Mouse (Mus musculus) liver, embryonic 14.5 days (tissue): ENCODE data around the gene Fip1l1. TPM values are rescaled to one million over a fixed set of nuclear protein-coding genes. Genes with fewer than 3 reads are reported as not detected.
A peak's percentile ranks its signal among the peaks of the same experiment; 100 is the strongest.

ENCODE experiments used
- ATAC-seq: fragments of 200-750 bp; cut with Nextera tagmentation; 2 replicates; pipeline ENCODE4 v1.8.0; 2017; ENCODE audit warnings: moderate number of reproducible peaks, mild to moderate bottlenecking, moderate library complexity; ENCODE audit not compliant: insufficient read depth
- DNase-seq, 3 experiments: peaks; one replicate each; pipeline ENCODE4 v3.0.0-alpha.2; 2012 to 2013; ENCODE audit warnings: low read depth in 3 of 3, low spot score in 3 of 3
- H3K27ac ChIP-seq: fragments of 300-500 bp; sonication (generic); 2 replicates; pipeline ENCODE4 v1.5.1; 2014; ENCODE audit warnings: moderate library complexity, mild to moderate bottlenecking, control low read depth, inconsistent platforms
- H3K27me3 ChIP-seq: fragments of 300-500 bp; sonication (generic); 2 replicates; pipeline ENCODE4 v1.6.1; 2014; ENCODE audit warnings: mild to moderate bottlenecking, low read length, moderate library complexity; ENCODE audit not compliant: control insufficient read depth, insufficient read depth
- H3K36me3 ChIP-seq: fragments of 300-500 bp; sonication (generic); replicated peaks from 2 replicates; pipeline ENCODE4 v1.6.1; 2014; ENCODE audit warnings: low read depth; ENCODE audit not compliant: control insufficient read depth, insufficient read depth
- H3K4me1 ChIP-seq, 2 experiments: fragments of 200-500 bp in 1 of 2; fragments of 300-500 bp in 1 of 2; sonication (generic) in 1 of 2; replicated peaks; 2 replicates each; pipeline ENCODE4 v1.6.1; 2012 to 2014; ENCODE audit warnings: antibody characterized with exemption in 1 of 2, inconsistent platforms in 1 of 2, low read length in 1 of 2; ENCODE audit not compliant: control insufficient read depth in 2 of 2, insufficient read depth in 2 of 2
- H3K4me2 ChIP-seq: fragments of 300-500 bp; sonication (generic); 2 replicates; pipeline ENCODE4 v1.6.1; 2014; ENCODE audit warnings: low read depth, mild to moderate bottlenecking, control low read depth, moderate library complexity
- H3K4me3 ChIP-seq, 2 experiments: fragments of 200-500 bp in 1 of 2; fragments of 300-500 bp in 1 of 2; sonication (generic) in 1 of 2; 2 replicates each; pipeline ENCODE4 v1.5.1; 2012 to 2014; ENCODE audit warnings: low read depth in 2 of 2, low read length in 2 of 2, mild to moderate bottlenecking in 2 of 2, control low read depth in 1 of 2, inconsistent platforms in 1 of 2, moderate library complexity in 1 of 2; ENCODE audit not compliant: insufficient read depth in 1 of 2
- H3K9ac ChIP-seq: fragments of 300-500 bp; sonication (generic); replicated peaks from 2 replicates; pipeline ENCODE4 v1.6.1; 2014; ENCODE audit warnings: mild to moderate bottlenecking, control low read depth, moderate library complexity
- H3K9me3 ChIP-seq: fragments of 300-500 bp; sonication (generic); 2 replicates; pipeline ENCODE4 v1.6.1; 2016; ENCODE audit warnings: low read length, mixed read lengths; ENCODE audit not compliant: control insufficient read depth
- CTCF ChIP-seq: IDR thresholded peaks from 2 replicates; pipeline ENCODE4 v1.5.1; 2016; ENCODE audit warnings: antibody characterized with exemption, low read depth, control low read depth
- EP300 ChIP-seq: IDR thresholded peaks from 2 replicates; pipeline ENCODE4 v1.6.1; 2016; ENCODE audit warnings: antibody characterized with exemption, low read depth
- WGBS: fragments of 180-500 bp; shearing (Covaris S2); extraction: QIAGEN DNeasy Blood & Tissue Kit; methylation state at CpG from one replicate; pipeline ENCODE4 v1.1.7; 2014; ENCODE audit not compliant: insufficient replicate concordance; 5-methylcytosine and 5-hydroxymethylcytosine counted together
- polyA plus RNA-seq, 2 experiments: library from polyadenylated mRNA; depleted of rRNA in 1 of 2; stranded (reverse) in 1 of 2; unstranded in 1 of 2; fragments of >200 nt; fragmentation: Nextera tagmentation in 1 of 2; extraction: Ambion mirVana in 1 of 2; gene quantifications; 2 replicates each; pipeline versions ENCODE4 v1.2.1 to v1.2.3; 2012 to 2014

Fip1l1 gene
- polyA plus RNA-seq, 2 experiments = 19.9 to 22.5 TPM

DNA sequence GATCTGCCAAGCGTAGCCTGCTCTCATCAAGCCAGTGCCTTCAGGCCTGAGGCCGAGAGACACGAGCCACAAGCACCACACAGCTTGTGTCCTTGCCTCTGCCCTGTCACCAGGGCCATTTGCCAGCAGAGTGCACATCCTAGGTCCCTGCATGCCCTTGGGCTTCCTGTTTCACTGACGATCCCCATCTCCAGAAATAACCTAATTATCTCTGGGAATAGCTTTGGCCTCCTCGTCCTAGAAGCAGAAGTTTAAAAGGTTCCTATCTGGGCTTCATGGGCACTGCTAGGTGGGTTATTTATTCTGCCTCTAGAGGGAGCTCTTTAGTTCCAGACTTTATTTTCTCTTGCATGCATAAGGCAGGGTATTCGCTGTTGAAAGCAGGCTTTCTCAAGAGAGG lies 105.8 kb downstream of the Fip1l1 start:
- Histone ChIP-seq H3K27ac (no peak overlapping the region), H3K9ac (no peak overlapping the region), H3K9me3 (no peaks in the 10 kb centered on the region), H3K27me3 (no peaks in the 10 kb centered on the region), H3K4me3 (no peak overlapping the region), H3K4me2 (no peak overlapping the region), H3K4me1 (no peaks in the 10 kb centered on the region; a peak in 1 of 4 replicates), H3K36me3 (no peaks in the 10 kb centered on the region)
- WGBS = 37% methylated on average over 6 of the region's 6 CpGs
- ATAC-seq = no peak
- TF ChIP-seq CTCF (peak; percentile 62), EP300 (no peak)
- DNase-seq = peak; percentile 6 to 17 (median 9)

GRCm38 (mm10) chr5:74642291-74642690 lies 107.0 kb downstream of the Fip1l1 start:
- 70% methylated on average over 2 of the region's 2 CpGs for WGBS
- ATAC-seq = no peak
- Histone ChIP-seq H3K27ac (no peak overlapping the region), H3K27me3 (no peaks in the 10 kb centered on the region), H3K36me3 (no peaks in the 10 kb centered on the region), H3K4me2 (no peak overlapping the region), H3K9ac (no peak overlapping the region), H3K9me3 (no peaks in the 10 kb centered on the region), H3K4me3 (no peak overlapping the region), H3K4me1 (no peaks in the 10 kb centered on the region; a peak in 1 of 4 replicates)
- DNase-seq = no peak
- TF ChIP-seq EP300 (no peak), CTCF (no peak)

DNA sequence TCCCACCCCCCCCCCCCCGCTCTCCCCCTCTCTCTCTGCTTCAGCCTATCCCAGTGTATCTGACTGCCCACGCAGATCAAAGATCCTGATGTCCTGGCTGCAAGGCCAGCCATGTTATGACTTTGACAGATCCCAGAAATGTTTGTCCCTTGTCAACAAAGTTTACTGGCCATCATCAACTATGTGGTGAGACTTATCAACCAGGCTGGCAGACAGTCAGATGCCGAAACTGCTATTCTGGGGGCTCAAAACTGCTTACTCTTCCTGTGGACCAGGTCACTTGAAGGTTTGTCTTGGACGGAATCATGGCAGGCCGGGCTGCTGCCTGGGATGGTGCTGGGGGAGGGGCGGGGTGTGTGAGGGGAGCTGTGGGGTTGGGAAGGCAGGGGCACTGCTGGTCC lies 112.3 kb downstream of the Fip1l1 start:
- H3K9ac ChIP-seq = no peak overlapping the region
- peak; percentile 4 to 12 (median 6) for DNase-seq
- peak; percentile 39; the same call in 1 of the 2 replicates for ATAC-seq

GRCm38 (mm10) chr5:74648216-74648615 lies 113.0 kb downstream of the Fip1l1 start:
- Histone ChIP-seq H3K27ac (no peak overlapping the region), H3K36me3 (no peaks in the 10 kb centered on the region), H3K9ac (no peak overlapping the region), H3K27me3 (no peaks in the 10 kb centered on the region), H3K4me2 (peak overlapping the region; percentile 24; the same call in 1 of the 2 replicates), H3K4me3 (no peak overlapping the region), H3K4me1 (peaks cover 0 to 8% of the 10 kb centered on the region in 2 experiments; a peak in 2 of 4 replicates), H3K9me3 (no peaks in the 10 kb centered on the region)
- TF ChIP-seq CTCF (no peak), EP300 (no peak)
- DNase-seq (no peak), ATAC-seq (0 out of 2 replicates have a peak, but pooled peaks have one; percentile 33)
- WGBS = 56% methylated on average over 9 of the region's 9 CpGs

More for the DNA sequence above, 112.3 kb downstream of the Fip1l1 start:
- Histone ChIP-seq H3K27ac (no peak overlapping the region), H3K4me3 (0 out of 4 replicates have a peak overlapping the region, but pooled peaks of 1 of the 2 experiments have one; percentile 16), H3K9me3 (no peaks in the 10 kb centered on the region), H3K27me3 (no peaks in the 10 kb centered on the region), H3K36me3 (no peaks in the 10 kb centered on the region), H3K4me1 (peaks cover 0 to 8% of the 10 kb centered on the region in 2 experiments; a peak in 2 of 4 replicates), H3K4me2 (peak overlapping the region; percentile 24; the same call in 1 of the 2 replicates)
- no peak for TF ChIP-seq CTCF
- 39% methylated on average over 5 of the region's 6 CpGs for WGBS

Other genes starting within 250 kb of the Fip1l1 start
- gene Scfd2, start 3.7 kb upstream of the Fip1l1 start, polyA plus RNA-seq (2012; rRNA removed) = 3.9 and 4.3 TPM in 2 replicates
- 9.4 and 10.3 TPM in 2 replicates for gene Scfd2, start 3.7 kb upstream of the Fip1l1 start, polyA plus RNA-seq (2014; fragmentation: Nextera tagmentation; extraction: Ambion mirVana)
- 0.03 and 0.04 TPM in 2 replicates for gene Lnx1, start 167.5 kb downstream of the Fip1l1 start, polyA plus RNA-seq (2012; rRNA removed)
- 0.14 TPM in 1 of 2 replicates, not detected in the other for gene Lnx1, start 167.5 kb downstream of the Fip1l1 start, polyA plus RNA-seq (2014; fragmentation: Nextera tagmentation; extraction: Ambion mirVana)